Mouse (Mus musculus) MEL (cell line): Measurements from ENCODE around the gene Rab35. TPM values are rescaled to one million over a fixed set of nuclear protein-coding genes. Genes with fewer than 3 reads are reported as not detected.

Source experiments
- DNase-seq: peaks from one replicate; pipeline ENCODE4 v3.0.0; 2011; ENCODE audit warnings: low read depth, low spot score
- H3K27ac ChIP-seq: 2 replicates; pipeline ENCODE4 v1.5.1; 2012; ENCODE audit warnings: low read depth, mild to moderate bottlenecking, control low read depth, low read length, moderate library complexity; ENCODE audit not compliant: control insufficient read depth
- H3K27me3 ChIP-seq, 2 experiments: fragments of 150-350 bp in 1 of 2; sonication (generic) in 1 of 2; 2 replicates each; pipeline ENCODE4 v1.6.1; 2012; ENCODE audit warnings: low read length in 2 of 2, mild to moderate bottlenecking in 2 of 2, improper control_type of control experiment in 1 of 2, moderate library complexity in 1 of 2; ENCODE audit not compliant: insufficient read depth in 2 of 2, control insufficient read depth in 1 of 2
- H3K36me3 ChIP-seq, 2 experiments: 2 replicates each; pipeline ENCODE4 v1.6.1; 2012 to 2014; ENCODE audit warnings: low read length in 2 of 2, improper control_type of control experiment in 1 of 2, inconsistent platforms in 1 of 2, mild to moderate bottlenecking in 1 of 2; ENCODE audit not compliant: insufficient read depth in 2 of 2, control insufficient read depth in 1 of 2
- H3K4me1 ChIP-seq, 2 experiments: fragments of 150-350 bp in 1 of 2; sonication (generic) in 1 of 2; 2 replicates each; pipeline ENCODE4 v1.6.1; 2012; ENCODE audit warnings: low read length in 2 of 2, improper control_type of control experiment in 1 of 2, mild to moderate bottlenecking in 1 of 2; ENCODE audit not compliant: insufficient read depth in 2 of 2, control insufficient read depth in 1 of 2
- H3K4me3 ChIP-seq, 2 experiments: fragments of 150-350 bp in 1 of 2; sonication (generic) in 1 of 2; 2 replicates each; pipeline ENCODE4 v1.5.1; 2012; ENCODE audit warnings: low read depth in 2 of 2, low read length in 2 of 2, mild to moderate bottlenecking in 2 of 2, moderate library complexity in 2 of 2, control low read depth in 1 of 2, improper control_type of control experiment in 1 of 2; ENCODE audit not compliant: control insufficient read depth in 1 of 2, insufficient read depth in 1 of 2
- H3K79me2 ChIP-seq: 2 replicates; pipeline ENCODE4 v1.6.1; 2012; ENCODE audit warnings: mild to moderate bottlenecking, low read length, moderate library complexity; ENCODE audit not compliant: control insufficient read depth, poor library complexity, insufficient read depth
- H3K9ac ChIP-seq: 2 replicates; pipeline ENCODE4 v1.6.1; 2012; ENCODE audit warnings: low read depth, mild to moderate bottlenecking, control low read depth, low read length, moderate library complexity; ENCODE audit not compliant: control insufficient read depth, poor library complexity, severe bottlenecking
- H3K9me3 ChIP-seq: fragments of 150-350 bp; sonication (generic); replicated peaks from 2 replicates; pipeline ENCODE4 v1.6.1; 2012; ENCODE audit warnings: mild to moderate bottlenecking, low read length, improper control_type of control experiment, moderate library complexity; ENCODE audit not compliant: insufficient read depth
- BHLHE40 ChIP-seq: IDR thresholded peaks from 2 replicates; pipeline ENCODE4 v1.6.1; 2012; ENCODE audit warnings: low read depth, mild to moderate bottlenecking, inconsistent platforms, low read length, improper control_type of control experiment, borderline replicate concordance
- CHD1 ChIP-seq: IDR thresholded peaks from 2 replicates; pipeline ENCODE4 v1.6.1; 2012; ENCODE audit warnings: low read depth, mild to moderate bottlenecking, inconsistent platforms, low read length, improper control_type of control experiment
- CHD2 ChIP-seq: IDR thresholded peaks from 2 replicates; pipeline ENCODE4 v1.6.1; 2011; ENCODE audit warnings: low read length, improper control_type of control experiment
- CTCF ChIP-seq, 3 experiments: IDR thresholded peaks in 2 of 3; conservative IDR thresholded peaks in 1 of 3; 2 replicates each; pipeline ENCODE4 v1.5.1; 2011 to 2012; ENCODE audit warnings: low read length in 3 of 3, low read depth in 2 of 3, mild to moderate bottlenecking in 2 of 3, improper control_type of control experiment in 1 of 3, inconsistent platforms in 1 of 3, mixed read lengths in 1 of 3, moderate library complexity in 1 of 3; ENCODE audit not compliant: control insufficient read depth in 1 of 3, insufficient read depth in 1 of 3, poor library complexity in 1 of 3, severe bottlenecking in 1 of 3
- ETS1 ChIP-seq: IDR thresholded peaks from 2 replicates; pipeline ENCODE4 v1.6.1; 2012; ENCODE audit warnings: low read depth, mild to moderate bottlenecking, inconsistent platforms, low read length, improper control_type of control experiment, moderate library complexity
- GATA1 ChIP-seq: IDR thresholded peaks from 2 replicates; pipeline ENCODE4 v1.6.1; 2011; ENCODE audit warnings: low read depth, low read length, improper control_type of control experiment
- HCFC1 ChIP-seq: IDR thresholded peaks from 2 replicates; pipeline ENCODE4 v1.6.1; 2012; ENCODE audit warnings: low read depth, mild to moderate bottlenecking, inconsistent platforms, low read length, improper control_type of control experiment, moderate library complexity
- KAT2A ChIP-seq: conservative IDR thresholded peaks from 2 replicates; pipeline ENCODE4 v1.6.1; 2012; ENCODE audit warnings: low read depth, low read length, improper control_type of control experiment, inconsistent platforms
- MAX ChIP-seq: IDR thresholded peaks from 2 replicates; pipeline ENCODE4 v1.6.1; 2011; ENCODE audit warnings: low read length, improper control_type of control experiment
- MAZ ChIP-seq: IDR thresholded peaks from 2 replicates; pipeline ENCODE4 v1.6.1; 2012; ENCODE audit warnings: low read depth, mild to moderate bottlenecking, inconsistent platforms, low read length, improper control_type of control experiment
- MYB ChIP-seq: IDR thresholded peaks from 2 replicates; pipeline ENCODE4 v1.6.1; 2011; ENCODE audit warnings: mild to moderate bottlenecking, low read depth, low read length, improper control_type of control experiment
- MYC ChIP-seq: IDR thresholded peaks from 2 replicates; pipeline ENCODE4 v1.6.1; 2011; ENCODE audit warnings: low read depth, mild to moderate bottlenecking, low read length, improper control_type of control experiment, moderate library complexity
- NELFE ChIP-seq: IDR thresholded peaks from 2 replicates; pipeline ENCODE4 v1.6.1; 2011; ENCODE audit warnings: low read depth, low read length, improper control_type of control experiment
- POLR2A ChIP-seq, 2 experiments: IDR thresholded peaks; 2 replicates each; pipeline ENCODE4 v1.6.1; 2011 to 2012; ENCODE audit warnings: low read length in 2 of 2, mild to moderate bottlenecking in 2 of 2, control low read depth in 1 of 2, improper control_type of control experiment in 1 of 2, low read depth in 1 of 2, moderate library complexity in 1 of 2; ENCODE audit not compliant: control insufficient read depth in 1 of 2, insufficient read depth in 1 of 2, poor library complexity in 1 of 2
- POLR2AphosphoS2 ChIP-seq: IDR thresholded peaks from 2 replicates; pipeline ENCODE4 v1.6.1; 2011; ENCODE audit warnings: low read length, improper control_type of control experiment
- POLR2AphosphoS5 ChIP-seq: IDR thresholded peaks from 2 replicates; pipeline ENCODE4 v1.6.1; 2012; ENCODE audit warnings: low read depth, borderline replicate concordance, mild to moderate bottlenecking, inconsistent platforms, low read length, moderate library complexity, mixed read lengths
- RAD21 ChIP-seq: IDR thresholded peaks from 2 replicates; pipeline ENCODE4 v1.6.1; 2011; ENCODE audit warnings: mild to moderate bottlenecking, low read depth, low read length, improper control_type of control experiment
- RCOR1 ChIP-seq: IDR thresholded peaks from 2 replicates; pipeline ENCODE4 v1.6.1; 2012; ENCODE audit warnings: low read depth, mild to moderate bottlenecking, inconsistent platforms, low read length, improper control_type of control experiment
- SMC3 ChIP-seq: IDR thresholded peaks from 2 replicates; pipeline ENCODE4 v1.6.1; 2011; ENCODE audit warnings: low read depth, low read length, improper control_type of control experiment
- TAL1 ChIP-seq: IDR thresholded peaks from 2 replicates; pipeline ENCODE4 v1.6.1; 2012; ENCODE audit warnings: mild to moderate bottlenecking, inconsistent platforms, low read length, moderate library complexity, mixed read lengths
- TBP ChIP-seq: IDR thresholded peaks from 2 replicates; pipeline ENCODE4 v1.8.0; 2011; ENCODE audit warnings: low read depth, low read length, improper control_type of control experiment
- TCF12 ChIP-seq: IDR thresholded peaks from 2 replicates; pipeline ENCODE4 v1.6.1; 2014; ENCODE audit warnings: low read depth, mild to moderate bottlenecking, inconsistent platforms, low read length, improper control_type of control experiment, moderate library complexity
- UBTF ChIP-seq: IDR thresholded peaks from 2 replicates; pipeline ENCODE4 v1.6.1; 2012; ENCODE audit warnings: low read depth, mild to moderate bottlenecking, inconsistent platforms, low read length, improper control_type of control experiment, moderate library complexity, borderline replicate concordance; ENCODE audit not compliant: insufficient read depth
- USF1 ChIP-seq: IDR thresholded peaks from 2 replicates; pipeline ENCODE4 v1.6.1; 2014; ENCODE audit warnings: low read depth, mild to moderate bottlenecking, inconsistent platforms, low read length, improper control_type of control experiment, moderate library complexity
- ZC3H11A ChIP-seq: IDR thresholded peaks from 2 replicates; pipeline ENCODE4 v1.6.1; 2012; ENCODE audit warnings: low read depth, mild to moderate bottlenecking, inconsistent platforms, low read length, improper control_type of control experiment
- ZKSCAN1 ChIP-seq: IDR thresholded peaks from 2 replicates; pipeline ENCODE4 v1.6.1; 2012; ENCODE audit warnings: low read depth, mild to moderate bottlenecking, inconsistent platforms, low read length, improper control_type of control experiment, moderate library complexity
- ZMIZ1 ChIP-seq: IDR thresholded peaks from 2 replicates; pipeline ENCODE4 v1.6.1; 2012; ENCODE audit warnings: low read depth, mild to moderate bottlenecking, inconsistent platforms, low read length, improper control_type of control experiment, moderate library complexity
- polyA plus RNA-seq, 2 experiments: library from polyadenylated mRNA; stranded (reverse) in 1 of 2; unstranded in 1 of 2; fragments of >175 nt in 1 of 2; fragments of >200 nt in 1 of 2; gene quantifications; 2 replicates each; pipeline versions ENCODE4 v1.2.1 to v1.2.4; 2012; ENCODE audit warnings: low replicate concordance in 2 of 2, low read depth in 1 of 2; ENCODE audit not compliant: insufficient read length in 2 of 2, insufficient read depth in 1 of 2, missing spikeins in 1 of 2
- total RNA-seq: library from RNA; depleted of rRNA; stranded (reverse); fragments of 300-350 nt; gene quantifications from 2 replicates; pipeline ENCODE4 v1.2.3, GENCODE M21; 2012

The Rab35 gene
- total and polyA plus RNA-seq, 3 experiments, result 66.9 to 113 TPM; not detected in 1

GRCm38 (mm10) chr5:115666366-115667065 lies 34.8 kb downstream of the Rab35 start:
- no peak for TF ChIP-seq SMC3
- TF ChIP-seq ZC3H11A, result no peak
- TF ChIP-seq USF1, result no peak
- TF ChIP-seq GATA1, result no peak
- no peak for TF ChIP-seq ETS1
- no peak for TF ChIP-seq MYB
- no peak for TF ChIP-seq CTCF (IDR thresholded peaks at IDR 0.05 in 2 of 3, conservative IDR thresholded peaks at IDR 0.05 in 1 of 3; ENCODE audit: control insufficient read depth in 1 of 3, insufficient read depth in 1 of 3, low read depth in 2 of 3, low read length in 3 of 3, poor library complexity in 1 of 3, severe bottlenecking in 1 of 3)
- no peak for TF ChIP-seq BHLHE40
- TF ChIP-seq NELFE, result no peak
- no peak for TF ChIP-seq ZMIZ1
- no peak for TF ChIP-seq TCF12
- TF ChIP-seq CHD1, result no peak
- TF ChIP-seq POLR2A (IDR thresholded peaks at IDR 0.05; ENCODE audit: control insufficient read depth in 1 of 2, insufficient read depth in 1 of 2, low read depth in 1 of 2, low read length in 2 of 2, poor library complexity in 1 of 2), result no peak
- no peak for TF ChIP-seq POLR2AphosphoS2
- TF ChIP-seq TAL1, result no peak
- TF ChIP-seq MAZ, result no peak
- TF ChIP-seq CHD2, result no peak
- TF ChIP-seq RCOR1, result no peak
- no peak for TF ChIP-seq MYC
- TF ChIP-seq TBP, result no peak
- H3K9ac ChIP-seq, result no peak overlapping the region
- H3K9me3 ChIP-seq, result no peaks in the 10 kb centered on the region

DNA sequence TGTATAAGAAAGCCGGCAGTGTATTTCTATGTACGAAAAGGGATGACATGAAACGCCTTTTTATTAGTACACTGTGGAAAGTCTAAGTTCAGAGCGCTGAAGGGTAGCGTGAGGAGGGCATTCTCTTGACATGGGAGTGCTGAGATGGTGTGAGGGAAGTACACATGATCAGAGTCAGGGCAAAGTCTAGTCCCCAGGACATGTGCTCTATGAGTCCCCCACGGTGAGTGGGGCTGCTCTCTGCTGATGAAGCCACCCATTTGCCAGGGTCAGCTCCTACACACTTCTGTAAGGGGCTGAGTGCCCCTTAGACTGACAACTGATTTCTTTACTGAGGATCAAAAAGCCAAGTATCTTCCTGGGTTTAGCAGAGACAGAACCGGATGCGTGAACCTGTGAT lies 35.5 kb downstream of the Rab35 start:
- Histone ChIP-seq H3K27ac (no peak overlapping the region), H3K79me2 (no peaks in the 10 kb centered on the region), H3K36me3 (no peaks in the 10 kb centered on the region), H3K9me3 (no peaks in the 10 kb centered on the region), H3K4me1 (no peaks in the 10 kb centered on the region), H3K4me3 (no peak overlapping the region), H3K27me3 (no peaks in the 10 kb centered on the region), H3K9ac (no peak overlapping the region)
- no peak for DNase-seq
- TF ChIP-seq GATA1 (no peak), POLR2AphosphoS5 (no peak), POLR2AphosphoS2 (no peak), ZMIZ1 (no peak), UBTF (no peak), HCFC1 (no peak), MAX (no peak), RAD21 (no peak), MYB (no peak), KAT2A (no peak), MYC (no peak), TBP (no peak), TAL1 (no peak), ZKSCAN1 (no peak)

More at GRCm38 (mm10) chr5:115666366-115667065, 34.8 kb downstream of the Rab35 start:
- H3K36me3 ChIP-seq, result no peaks in the 10 kb centered on the region
- no peaks in the 10 kb centered on the region for H3K4me1 ChIP-seq
- no peaks in the 10 kb centered on the region for H3K79me2 ChIP-seq
- DNase-seq, result no peak
- H3K4me3 ChIP-seq, result no peak overlapping the region
- H3K27me3 ChIP-seq, result no peaks in the 10 kb centered on the region
- no peak overlapping the region for H3K27ac ChIP-seq
